Mouse (Mus musculus): ENCODE data around the gene Klk1b9. TPM values are rescaled to one million over a fixed set of nuclear protein-coding genes. Genes with fewer than 3 reads are reported as not detected.
"Not testable (repeated sequence)": the region's sequence is repeated elsewhere in the genome, so short reads cannot be mapped to it uniquely, and the experiment has no call there.

Gene Klk1b9
- polyA plus RNA-seq, 1 experiment from 2014 or later = not detected

DNA sequence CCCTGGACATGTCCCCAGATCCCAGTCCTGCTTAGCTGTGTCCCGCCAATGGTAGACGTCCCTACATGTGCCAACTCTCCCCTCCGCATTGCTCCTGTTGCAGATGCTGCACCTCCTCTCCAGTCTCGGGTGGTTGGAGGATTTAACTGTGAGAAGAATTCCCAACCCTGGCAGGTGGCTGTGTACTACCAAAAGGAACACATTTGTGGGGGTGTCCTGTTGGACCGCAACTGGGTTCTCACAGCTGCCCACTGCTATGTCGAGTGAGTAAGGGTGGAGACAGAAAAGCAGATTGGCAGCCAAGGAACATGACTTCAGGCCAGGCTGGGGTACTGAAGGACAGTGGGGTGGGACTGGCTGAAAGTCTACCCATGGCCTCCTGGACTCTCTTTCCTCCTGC is 38.8 kb downstream of the Klk1b9 start:
- not testable (repeated sequence) for ATAC-seq (ENCODE audit: low read depth); H3K4me1 ChIP-seq (ENCODE audit: control insufficient read depth, insufficient read depth, low read length); H3K9me3 ChIP-seq (ENCODE audit: control insufficient read depth, low read length); H3K9ac ChIP-seq (ENCODE audit: low read depth, low read length); DNase-seq (ENCODE audit: low spot score); H3K4me2 ChIP-seq (ENCODE audit: low read depth, low read length); H3K27ac ChIP-seq (replicated peaks; ENCODE audit: low read depth, low read length); H3K36me3 ChIP-seq (ENCODE audit: control insufficient read depth, insufficient read depth, low read length); H3K4me3 ChIP-seq (ENCODE audit: low read depth, low read length); H3K27me3 ChIP-seq (replicated peaks; ENCODE audit: control insufficient read depth, insufficient read depth, low read length)
- 79% methylated on average over 6 of the region's 6 CpGs for WGBS

DNA sequence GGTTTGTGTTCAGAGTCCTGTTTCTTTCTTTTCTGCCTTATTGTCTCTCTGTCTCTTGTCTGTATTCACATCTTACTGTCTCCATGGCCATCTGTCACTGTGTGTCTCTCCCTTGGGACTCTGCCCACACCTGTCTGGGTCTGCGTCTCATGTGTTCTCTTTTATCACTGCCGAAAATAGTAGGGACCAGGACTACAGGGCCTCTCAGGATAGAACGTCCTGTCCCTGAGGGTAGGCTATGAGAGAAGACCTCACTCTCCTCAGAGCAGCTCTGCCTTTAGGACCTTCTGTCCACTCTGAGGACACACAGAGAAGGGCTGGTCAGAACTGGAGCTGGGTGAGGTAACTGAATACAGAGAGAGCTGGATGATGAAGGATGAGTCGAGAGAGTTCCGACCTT is 39.2 kb downstream of the Klk1b9 start:
- Histone ChIP-seq H3K36me3 (ENCODE audit: control insufficient read depth, insufficient read depth, low read length) (no peaks in the 10 kb centered on the region), H3K27ac (replicated peaks; ENCODE audit: low read depth, low read length) (no peak overlapping the region), H3K4me2 (ENCODE audit: low read depth, low read length) (no peak overlapping the region), H3K9ac (ENCODE audit: low read depth, low read length) (no peak overlapping the region), H3K4me3 (ENCODE audit: low read depth, low read length) (no peak overlapping the region), H3K4me1 (ENCODE audit: control insufficient read depth, insufficient read depth, low read length) (no peaks in the 10 kb centered on the region), H3K27me3 (replicated peaks; ENCODE audit: control insufficient read depth, insufficient read depth, low read length) (no peaks in the 10 kb centered on the region), H3K9me3 (ENCODE audit: control insufficient read depth, low read length) (no peaks in the 10 kb centered on the region)
- DNase-seq (ENCODE audit: low spot score) (no peak), ATAC-seq (ENCODE audit: low read depth) (no peak)
- 75% methylated on average over 5 of the region's 5 CpGs for WGBS

Other genes with a start within 250 kb of the Klk1b9 start
- 0.37 and 0.65 TPM in 2 replicates for gene Klk12, start 207.2 kb upstream of the Klk1b9 start, polyA plus RNA-seq (2014; fragmentation: Nextera tagmentation; extraction: Ambion mirVana)
- 3.2 and 5.3 TPM in 2 replicates for gene Klk11, start 201.5 kb upstream of the Klk1b9 start, polyA plus RNA-seq (2014; fragmentation: Nextera tagmentation; extraction: Ambion mirVana)
- 8.8 and 17.2 TPM in 2 replicates for gene Klk10, start 195.0 kb upstream of the Klk1b9 start, polyA plus RNA-seq (2014; fragmentation: Nextera tagmentation; extraction: Ambion mirVana)
- 0.28 and 0.49 TPM in 2 replicates for gene Klk9, start 184.2 kb upstream of the Klk1b9 start, polyA plus RNA-seq (2014; fragmentation: Nextera tagmentation; extraction: Ambion mirVana)
- 25.7 and 27.4 TPM in 2 replicates for gene Klk8, start 178.5 kb upstream of the Klk1b9 start, polyA plus RNA-seq (2014; fragmentation: Nextera tagmentation; extraction: Ambion mirVana)
- 1.1 and 1.6 TPM in 2 replicates for gene Klk7, start 164.8 kb upstream of the Klk1b9 start, polyA plus RNA-seq (2014; fragmentation: Nextera tagmentation; extraction: Ambion mirVana)
- gene Klk6, start 151.6 kb upstream of the Klk1b9 start, polyA plus RNA-seq (2014; fragmentation: Nextera tagmentation; extraction: Ambion mirVana) = 0.18 and 0.42 TPM in 2 replicates
- 1.3 and 1.6 TPM in 2 replicates for gene Klk5, start 134.1 kb upstream of the Klk1b9 start, polyA plus RNA-seq (2014; fragmentation: Nextera tagmentation; extraction: Ambion mirVana)
- gene Klk4, start 94.9 kb upstream of the Klk1b9 start, polyA plus RNA-seq (2014; fragmentation: Nextera tagmentation; extraction: Ambion mirVana) = 0.14 TPM in 1 of 2 replicates, not detected in the other
- not detected in 2 replicates for gene Klk15, start 42.3 kb upstream of the Klk1b9 start, polyA plus RNA-seq (2014; fragmentation: Nextera tagmentation; extraction: Ambion mirVana)
- gene Klk1b8, start 25.4 kb upstream of the Klk1b9 start, polyA plus RNA-seq (2014; fragmentation: Nextera tagmentation; extraction: Ambion mirVana) = not detected in 2 replicates
- not detected in 2 replicates for gene Klk1b1, start 9.3 kb upstream of the Klk1b9 start, polyA plus RNA-seq (2014; fragmentation: Nextera tagmentation; extraction: Ambion mirVana)
- not detected in 2 replicates for gene Klk1b11, start 19.8 kb downstream of the Klk1b9 start, polyA plus RNA-seq (2014; fragmentation: Nextera tagmentation; extraction: Ambion mirVana)
- 1.2 and 2.2 TPM in 2 replicates for gene Klk1b26, start 36.1 kb downstream of the Klk1b9 start, polyA plus RNA-seq (2014; fragmentation: Nextera tagmentation; extraction: Ambion mirVana)
- not detected in 2 replicates for gene Klk1b27, start 76.2 kb downstream of the Klk1b9 start, polyA plus RNA-seq (2014; fragmentation: Nextera tagmentation; extraction: Ambion mirVana)
- not detected in 2 replicates for gene Klk1b21, start 126.3 kb downstream of the Klk1b9 start, polyA plus RNA-seq (2014; fragmentation: Nextera tagmentation; extraction: Ambion mirVana)
- gene Klk1b22, start 136.6 kb downstream of the Klk1b9 start, polyA plus RNA-seq (2014; fragmentation: Nextera tagmentation; extraction: Ambion mirVana) = not detected in 2 replicates
- not detected in 2 replicates for gene Klk1b16, start 160.7 kb downstream of the Klk1b9 start, polyA plus RNA-seq (2014; fragmentation: Nextera tagmentation; extraction: Ambion mirVana)
- not detected in 2 replicates for gene Klk1b24, start 212.2 kb downstream of the Klk1b9 start, polyA plus RNA-seq (2014; fragmentation: Nextera tagmentation; extraction: Ambion mirVana)
- not detected in 2 replicates for gene Klk1b3, start 222.1 kb downstream of the Klk1b9 start, polyA plus RNA-seq (2014; fragmentation: Nextera tagmentation; extraction: Ambion mirVana)
- not detected in 2 replicates for gene Klk1b4, start 231.4 kb downstream of the Klk1b9 start, polyA plus RNA-seq (2014; fragmentation: Nextera tagmentation; extraction: Ambion mirVana)
- not detected in 2 replicates for gene Klk1b5, start 239.9 kb downstream of the Klk1b9 start, polyA plus RNA-seq (2014; fragmentation: Nextera tagmentation; extraction: Ambion mirVana)
- gene Klk1, start 249.3 kb downstream of the Klk1b9 start, polyA plus RNA-seq (2014; fragmentation: Nextera tagmentation; extraction: Ambion mirVana) = not detected in 2 replicates

Data from embryonic facial prominence, embryonic 14.5 days (tissue).